Mouse (Mus musculus): ENCODE measurements at regions not wholly inside any gene's neighbourhood (a gene's known extent, or its start where the extent isn't known, plus 50 kb on each side); places are given as distances from the start of the nearest gene placed in this dataset.

DNA sequence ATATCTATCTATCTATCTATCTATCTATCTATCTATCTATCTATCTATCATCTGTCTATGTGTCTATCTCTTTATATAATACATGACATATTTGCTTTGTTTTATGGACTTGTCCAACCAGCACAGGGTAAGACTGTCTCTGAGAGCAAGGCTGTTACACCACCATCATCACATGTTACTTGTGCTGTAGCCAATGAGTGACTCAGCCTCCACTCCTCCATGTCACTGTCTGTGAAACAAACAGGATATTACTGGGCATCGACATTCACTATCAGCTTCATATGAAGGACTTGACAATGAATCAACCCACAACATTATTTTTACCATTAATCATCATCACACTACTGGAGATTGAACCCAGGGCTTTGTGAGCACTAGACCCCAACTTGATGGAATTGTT lies 549.0 kb downstream of the Med13l start:
- TF ChIP-seq POLR2AphosphoS2 (IDR thresholded peaks at IDR 0.05; ENCODE audit: insufficient read length, low read depth) (no peak), MAX (IDR thresholded peaks at IDR 0.05; ENCODE audit: low read depth) (no peak), MYOD1 (IDR thresholded peaks at IDR 0.05; ENCODE audit: control insufficient read depth in 1 of 3, insufficient read length in 2 of 3, low read depth in 2 of 3) (no peak), MYOG (IDR thresholded peaks at IDR 0.05; ENCODE audit: control insufficient read depth in 1 of 3, insufficient read depth in 1 of 3, insufficient read length in 2 of 3, low read depth in 2 of 3) (no peak), TCF12 (IDR thresholded peaks at IDR 0.05; ENCODE audit: insufficient read depth, poor library complexity, severe bottlenecking) (no peak), E2F4 (IDR thresholded peaks at IDR 0.05; ENCODE audit: insufficient read depth) (no peak), POLR2A (IDR thresholded peaks at IDR 0.05; ENCODE audit: insufficient read length, low read depth) (no peak)
